Mouse (Mus musculus) cerebral cortex, adult 2 months (tissue): Measurements from ENCODE around the gene Jak2.

Experiments
- WGBS: fragments of 180-500 bp; shearing (Covaris S2); methylation state at CpG from one replicate; pipeline ENCODE4 v1.1.7; 2018; 5-methylcytosine and 5-hydroxymethylcytosine counted together

Gene Jak2

GRCm38 (mm10) chr19:29311791-29312190 is 60.2 kb downstream of the Jak2 start:
- 68% methylated on average over 8 of the region's 8 CpGs for WGBS

DNA sequence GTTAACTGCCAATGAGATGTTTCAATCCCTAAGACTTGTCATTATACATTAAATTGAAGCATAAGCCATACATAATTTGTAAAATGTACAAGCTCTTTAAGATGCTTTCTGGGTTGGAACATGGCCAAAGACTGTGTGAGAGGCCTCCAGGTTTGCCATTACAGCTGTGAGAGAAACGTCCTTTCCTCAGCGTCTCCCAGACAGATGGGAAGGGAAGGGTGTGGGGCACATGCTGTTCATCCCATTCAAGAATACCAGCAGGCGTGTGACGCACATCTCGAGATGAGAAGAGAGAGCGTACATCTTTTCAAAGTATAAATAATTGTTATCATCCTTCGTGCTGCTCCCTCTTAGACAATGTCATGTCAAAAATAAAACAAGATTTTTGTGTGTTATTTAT is 61.0 kb downstream of the Jak2 start:
- 66% methylated on average over 7 of the region's 7 CpGs for WGBS

DNA sequence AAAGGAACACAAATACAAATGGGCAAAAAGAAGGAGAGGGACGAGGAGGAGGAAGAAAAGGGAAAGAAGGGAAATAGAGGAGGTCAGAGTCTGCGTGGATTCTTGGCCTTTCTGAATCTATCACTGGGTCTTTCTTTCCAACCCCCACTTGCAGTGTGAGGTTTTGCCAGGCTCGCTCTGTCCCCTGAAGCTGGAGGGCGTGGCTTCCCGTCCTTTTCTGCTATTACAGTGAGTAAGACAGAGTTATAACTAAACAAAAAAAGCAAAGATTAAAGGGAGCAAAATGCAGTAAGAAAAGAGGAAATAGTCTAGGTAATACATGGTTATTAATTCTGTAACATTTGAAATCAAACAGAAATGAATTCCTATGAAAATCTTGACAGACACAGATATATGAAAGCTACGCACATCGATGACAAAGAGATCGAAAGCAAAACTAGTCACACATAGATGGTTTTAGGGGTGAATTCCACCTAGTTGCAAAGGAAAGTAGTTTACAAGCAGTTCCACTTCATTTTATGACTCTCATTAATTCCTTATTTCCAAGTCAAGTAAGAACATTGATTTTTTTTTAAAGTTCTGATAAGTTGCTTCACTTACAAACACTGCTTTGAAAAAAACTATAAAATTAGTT is 71.9 kb downstream of the Jak2 start:
- 80% methylated on average over 8 of the region's 8 CpGs for WGBS

DNA sequence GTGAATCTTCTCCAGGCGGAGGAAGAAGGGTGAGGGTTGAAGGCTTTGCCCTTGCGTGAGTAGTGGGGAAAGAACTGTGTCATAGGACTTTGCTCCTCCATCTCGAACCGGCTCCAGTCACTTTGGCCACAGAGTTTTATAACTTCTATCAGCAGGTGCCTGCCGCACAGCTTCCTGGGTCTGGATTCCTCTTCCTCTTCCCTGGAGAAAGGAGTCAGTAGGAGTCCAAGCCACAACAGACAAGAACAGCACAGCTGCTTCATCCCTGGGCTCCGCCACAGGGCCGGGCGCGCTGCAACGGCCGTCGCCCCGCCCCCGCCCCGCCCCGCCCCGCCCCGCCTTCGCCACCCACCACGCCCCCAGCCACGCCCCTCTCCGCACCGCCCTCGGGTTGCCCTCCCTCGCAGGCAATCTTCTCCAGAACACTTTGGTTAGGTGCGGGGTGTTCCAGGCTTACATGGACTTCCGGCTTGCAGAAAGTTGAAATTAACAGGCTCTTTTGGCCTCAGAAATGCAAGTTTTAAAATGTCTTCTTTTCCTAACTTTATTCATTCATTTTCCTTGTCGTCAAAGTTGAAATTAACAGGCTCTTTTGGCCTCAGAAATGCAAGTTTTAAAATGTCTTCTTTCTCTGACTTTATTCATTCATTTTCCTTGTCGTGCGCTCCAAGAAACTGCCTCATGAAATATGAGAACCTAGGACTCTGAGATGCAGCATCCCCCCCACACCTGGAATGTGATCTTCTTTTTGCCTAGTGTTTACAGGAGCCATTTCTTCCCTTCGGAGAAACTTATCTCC is 73.6 kb downstream of the Jak2 start, which contains the start of gene Insl6:
Gene Insl6, minus strand, starts transcription at position 304 of the 799 bp plus-strand sequence.
- 5% methylated on average over 31 of the region's 31 CpGs for WGBS

- WGBS: 69% methylated on average over 9 of the region's 9 CpGs
Measured at GRCm38 (mm10) chr19:29325852-29326180, 74.2 kb downstream of the Jak2 start.

- WGBS: 72% methylated on average over 4 of the region's 4 CpGs
Measured at GRCm38 (mm10) chr19:29326396-29326795, 74.8 kb downstream of the Jak2 start.

GRCm38 (mm10) chr19:29326822-29327552 is 75.4 kb downstream of the Jak2 start:
- 61% methylated on average over 13 of the region's 13 CpGs for WGBS

- WGBS: 2% methylated on average over 23 of the region's 23 CpGs
Measured at GRCm38 (mm10) chr19:29334068-29334745, 82.6 kb downstream of the Jak2 start, which contains the start of gene Rln1. TSS of gene Rln1 (minus strand) at chr19:29334670.

- WGBS: 90% methylated on average over 2 of the region's 2 CpGs
Measured at GRCm38 (mm10) chr19:29336624-29337023, 85.0 kb downstream of the Jak2 start.

DNA sequence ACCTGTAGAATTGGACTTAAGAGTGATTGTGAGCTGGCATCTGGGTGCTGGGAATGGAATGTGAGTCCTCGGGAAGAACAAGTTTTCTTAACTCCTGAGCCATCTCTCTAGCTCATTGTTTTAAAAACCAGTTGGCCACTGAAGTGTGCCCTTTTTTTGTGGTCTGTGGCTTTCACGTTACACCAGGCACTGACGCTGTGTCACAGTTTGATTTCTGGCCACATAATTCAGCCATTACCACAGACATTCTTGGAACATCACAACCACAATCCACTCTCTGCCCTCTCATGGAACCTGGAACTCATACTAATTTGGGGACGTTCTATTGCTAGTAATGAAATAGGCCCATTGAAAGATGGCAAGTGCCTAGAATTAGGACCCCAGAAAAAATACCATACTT is 89.4 kb downstream of the Jak2 start:
- WGBS: 87% methylated on average over 4 of the region's 4 CpGs

DNA sequence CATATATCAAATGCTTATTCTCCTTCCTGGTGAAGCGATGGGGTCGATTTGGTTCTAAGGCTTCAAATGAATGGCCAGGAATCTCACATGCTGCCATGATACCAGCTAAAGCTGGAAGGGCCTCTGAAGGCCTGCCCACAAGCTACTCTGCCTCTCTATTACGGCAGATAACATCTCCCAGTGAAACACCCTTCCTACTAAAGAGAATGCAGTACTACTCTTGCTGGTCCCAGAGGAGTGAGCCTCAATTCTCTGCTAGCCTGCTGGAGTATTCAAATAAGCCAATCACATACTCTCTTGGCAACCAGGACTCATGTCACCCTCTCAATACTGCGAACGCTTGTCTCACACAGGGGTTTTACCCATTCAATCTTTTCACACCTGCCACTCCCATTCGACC is 90.7 kb downstream of the Jak2 start:
- WGBS: 88% methylated on average over 6 of the region's 6 CpGs

DNA sequence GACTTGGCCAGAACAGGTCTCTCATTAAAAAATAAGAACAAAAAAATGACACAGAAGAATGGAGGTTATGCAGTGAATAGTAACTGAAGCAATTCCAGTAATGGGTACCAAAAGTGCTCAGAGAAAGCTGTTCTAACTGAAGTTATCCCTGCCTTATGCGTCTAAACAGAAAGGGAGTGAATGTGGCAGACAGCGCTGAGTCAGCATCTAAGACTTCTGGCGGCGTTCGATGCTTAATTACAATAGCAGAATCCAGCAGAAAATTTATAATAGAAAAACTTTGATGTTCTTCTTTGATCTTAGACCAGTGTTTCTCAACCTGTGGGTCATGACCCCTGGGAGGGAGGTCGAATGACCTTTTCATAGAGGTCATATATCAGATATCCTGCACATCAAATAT is 94.0 kb downstream of the Jak2 start:
- WGBS: 60% methylated on average over 6 of the region's 6 CpGs

- 65% methylated on average over 5 of the region's 5 CpGs for WGBS
Measured at GRCm38 (mm10) chr19:29350991-29351390, 99.4 kb downstream of the Jak2 start.

DNA sequence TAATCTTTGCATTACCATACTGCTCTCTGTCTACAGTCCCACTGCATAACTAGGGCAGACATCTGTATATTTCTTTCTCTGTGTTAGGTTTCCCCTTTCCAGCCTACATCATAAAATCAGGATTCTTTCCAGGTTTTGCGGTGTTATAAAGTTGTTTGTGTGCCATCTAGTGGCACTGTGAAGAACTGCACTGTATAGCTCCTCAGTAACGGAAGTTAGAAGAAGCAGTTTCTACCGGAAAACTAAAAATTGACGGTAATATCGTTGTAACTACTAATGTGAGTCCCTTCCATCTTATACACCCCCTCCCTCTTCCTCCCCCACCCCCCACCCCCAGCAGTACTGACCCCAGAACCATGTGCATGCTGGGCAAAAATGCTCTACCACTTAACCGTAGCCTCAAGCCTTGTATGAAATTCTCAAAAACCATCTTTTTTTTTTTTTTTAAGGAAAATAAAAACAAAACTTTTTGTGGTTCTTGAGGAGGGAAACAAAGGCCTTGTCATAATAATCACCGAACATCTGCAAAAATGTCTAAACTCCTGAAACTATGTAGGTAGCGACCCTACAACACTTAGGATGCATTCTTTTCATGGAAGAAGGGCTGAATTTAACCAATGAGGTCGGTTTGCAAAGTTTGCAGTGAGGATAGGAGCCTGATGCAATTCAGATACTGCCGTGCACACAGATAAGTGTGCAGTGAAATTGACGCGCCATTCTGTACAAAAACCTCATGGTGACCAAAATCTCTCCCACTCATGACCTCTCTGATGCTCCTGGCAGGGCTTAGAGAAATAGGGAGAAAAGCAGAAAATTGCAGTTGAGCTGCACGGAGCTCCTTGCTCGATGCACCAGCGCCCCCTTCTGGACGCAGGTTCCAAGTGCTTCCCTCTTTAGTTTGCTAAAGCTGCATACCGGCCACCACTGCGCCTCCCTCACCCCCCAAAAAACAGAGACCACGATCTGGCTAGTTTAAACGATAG is 103.6 kb downstream of the Jak2 start:
- WGBS: 5% methylated on average over 20 of the region's 20 CpGs

- 77% methylated on average over 11 of the region's 11 CpGs for WGBS
Measured at GRCm38 (mm10) chr19:29356281-29356680, 104.7 kb downstream of the Jak2 start.

GRCm38 (mm10) chr19:29360251-29360650 is 108.6 kb downstream of the Jak2 start:
- WGBS: 93% methylated on average over 5 of the region's 5 CpGs

DNA sequence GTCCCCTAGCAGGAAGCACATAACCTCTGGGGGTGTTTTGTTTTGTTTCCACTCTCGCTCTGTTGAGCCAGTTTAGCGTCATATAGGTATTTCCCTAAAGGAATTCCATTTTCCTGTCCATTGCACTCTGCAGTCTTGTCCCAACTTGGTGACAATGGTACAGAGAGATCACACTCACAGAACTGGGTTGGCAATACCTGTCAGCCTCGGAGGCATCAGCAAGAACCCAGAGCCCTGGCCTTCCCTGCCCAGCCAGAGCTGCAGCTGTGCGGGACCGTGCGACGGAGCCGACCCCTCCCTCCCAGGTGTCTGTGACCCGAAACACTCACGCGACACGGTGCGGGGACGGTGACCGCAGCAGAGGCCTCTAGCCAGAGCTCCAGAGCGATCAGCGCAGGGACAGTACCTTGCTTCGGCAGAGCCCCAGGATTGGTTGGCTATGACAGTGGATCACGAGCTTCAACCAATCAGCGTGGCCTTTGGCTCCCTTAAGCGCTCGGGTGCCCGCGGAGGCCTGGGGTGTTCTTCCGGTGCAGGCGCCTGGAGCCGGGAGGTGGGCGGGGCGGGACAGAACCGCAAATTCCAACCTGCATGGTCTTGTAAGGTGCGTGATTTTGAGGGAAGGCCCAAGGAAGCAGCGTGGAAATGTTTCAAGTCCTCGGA is 110.0 kb downstream of the Jak2 start:
- under 1% methylated on average over 33 of the region's 33 CpGs for WGBS

GRCm38 (mm10) chr19:29362173-29362930 is 110.7 kb downstream of the Jak2 start:
- 38% methylated on average over 13 of the region's 13 CpGs for WGBS
